Mouse (Mus musculus): ENCODE data around the gene Sdc3. TPM values are rescaled to one million over a fixed set of nuclear protein-coding genes. Genes with fewer than 3 reads are reported as not detected.

The Sdc3 gene
- total and polyA plus RNA-seq, 2 experiments from 2014 or later: 9.4 to 44.2 TPM

GRCm38 (mm10) chr4:130813958-130814357, 21.6 kb downstream of the Sdc3 start:
- 52% methylated on average over 2 of the region's 2 CpGs for WGBS
- Histone ChIP-seq H3K9me3 (replicated peaks; ENCODE audit: control insufficient read depth, low read length) (no peaks in the 10 kb centered on the region), H3K4me1 (ENCODE audit: control insufficient read depth, insufficient read depth) (no peaks in the 10 kb centered on the region), H3K27ac (ENCODE audit: low read depth) (no peak overlapping the region), H3K4me3 (ENCODE audit: low read depth, low read length) (no peak overlapping the region), H3K27me3 (ENCODE audit: control insufficient read depth, insufficient read depth, low read length) (no peaks in the 10 kb centered on the region), H3K4me2 (ENCODE audit: low read depth, low read length) (no peak overlapping the region), H3K36me3 (replicated peaks; ENCODE audit: control insufficient read depth, insufficient read depth, low read length) (no peaks in the 10 kb centered on the region), H3K9ac (replicated peaks; ENCODE audit: low read depth, low read length) (no peak overlapping the region)
- ATAC-seq (ENCODE audit: insufficient read depth, low read depth) (no peak), DNase-seq (ENCODE audit: low spot score) (no peak)
- TF ChIP-seq EP300 (IDR thresholded peaks at IDR 0.05; ENCODE audit: low read depth): no peak

GRCm38 (mm10) chr4:130814742-130815330, 22.5 kb downstream of the Sdc3 start:
- no peak for ATAC-seq (ENCODE audit: insufficient read depth, low read depth)
- no peaks in the 10 kb centered on the region for H3K4me1 ChIP-seq (ENCODE audit: control insufficient read depth, insufficient read depth)
- 60% methylated on average over 8 of the region's 8 CpGs for WGBS

GRCm38 (mm10) chr4:130815860-130816259, 23.5 kb downstream of the Sdc3 start:
- DNase-seq (ENCODE audit: low spot score) (no peak), ATAC-seq (ENCODE audit: insufficient read depth, low read depth) (no peak)
- Histone ChIP-seq H3K4me1 (ENCODE audit: control insufficient read depth, insufficient read depth) (no peaks in the 10 kb centered on the region), H3K4me3 (ENCODE audit: low read depth, low read length) (no peak overlapping the region), H3K9ac (replicated peaks; ENCODE audit: low read depth, low read length) (no peak overlapping the region), H3K36me3 (replicated peaks; ENCODE audit: control insufficient read depth, insufficient read depth, low read length) (no peaks in the 10 kb centered on the region), H3K27me3 (ENCODE audit: control insufficient read depth, insufficient read depth, low read length) (no peaks in the 10 kb centered on the region), H3K4me2 (ENCODE audit: low read depth, low read length) (no peak overlapping the region), H3K9me3 (replicated peaks; ENCODE audit: control insufficient read depth, low read length) (no peaks in the 10 kb centered on the region), H3K27ac (ENCODE audit: low read depth) (no peak overlapping the region)
- WGBS: 77% methylated on average over 8 of the region's 8 CpGs
- TF ChIP-seq CTCF (IDR thresholded peaks at IDR 0.05; ENCODE audit: low read depth) (no peak), EP300 (IDR thresholded peaks at IDR 0.05; ENCODE audit: low read depth) (no peak)

More at GRCm38 (mm10) chr4:130814742-130815330, 22.5 kb downstream of the Sdc3 start:
- Histone ChIP-seq H3K4me2 (ENCODE audit: low read depth, low read length) (no peak overlapping the region), H3K27me3 (ENCODE audit: control insufficient read depth, insufficient read depth, low read length) (no peaks in the 10 kb centered on the region), H3K27ac (ENCODE audit: low read depth) (no peak overlapping the region), H3K9ac (replicated peaks; ENCODE audit: low read depth, low read length) (no peak overlapping the region), H3K9me3 (replicated peaks; ENCODE audit: control insufficient read depth, low read length) (no peaks in the 10 kb centered on the region), H3K4me3 (ENCODE audit: low read depth, low read length) (no peak overlapping the region), H3K36me3 (replicated peaks; ENCODE audit: control insufficient read depth, insufficient read depth, low read length) (no peaks in the 10 kb centered on the region)
- DNase-seq (ENCODE audit: low spot score): no peak
- TF ChIP-seq EP300 (IDR thresholded peaks at IDR 0.05; ENCODE audit: low read depth) (no peak), CTCF (IDR thresholded peaks at IDR 0.05; ENCODE audit: low read depth) (no peak)

- Histone ChIP-seq H3K4me2 (ENCODE audit: low read depth, low read length) (no peak overlapping the region), H3K36me3 (replicated peaks; ENCODE audit: control insufficient read depth, insufficient read depth, low read length) (peaks cover 18% of the 10 kb centered on the region), H3K27me3 (ENCODE audit: control insufficient read depth, insufficient read depth, low read length) (no peaks in the 10 kb centered on the region), H3K9ac (replicated peaks; ENCODE audit: low read depth, low read length) (no peak overlapping the region), H3K4me1 (ENCODE audit: control insufficient read depth, insufficient read depth) (no peaks in the 10 kb centered on the region), H3K4me3 (ENCODE audit: low read depth, low read length) (no peak overlapping the region), H3K27ac (ENCODE audit: low read depth) (peak overlapping the region; percentile 68), H3K9me3 (replicated peaks; ENCODE audit: control insufficient read depth, low read length) (no peaks in the 10 kb centered on the region)
- TF ChIP-seq EP300 (IDR thresholded peaks at IDR 0.05; ENCODE audit: low read depth): no peak
- TF ChIP-seq CTCF (IDR thresholded peaks at IDR 0.05; ENCODE audit: low read depth): no peak
- WGBS: 82% methylated on average over 3 of the region's 3 CpGs
- ATAC-seq (ENCODE audit: insufficient read depth, low read depth): no peak
- DNase-seq (ENCODE audit: low spot score): no peak
These were observed 27.5 kb downstream of the Sdc3 start for GRCm38 (mm10) chr4:130819806-130820205.

GRCm38 (mm10) chr4:130820594-130821255, 28.4 kb downstream of the Sdc3 start:
- no peak for DNase-seq (ENCODE audit: low spot score)
- peak; percentile 62; the same call in 1 of the 2 replicates for ATAC-seq (ENCODE audit: insufficient read depth, low read depth)
- Histone ChIP-seq H3K9me3 (replicated peaks; ENCODE audit: control insufficient read depth, low read length) (no peaks in the 10 kb centered on the region), H3K4me2 (ENCODE audit: low read depth, low read length) (no peak overlapping the region), H3K9ac (replicated peaks; ENCODE audit: low read depth, low read length) (no peak overlapping the region), H3K27ac (ENCODE audit: low read depth) (peak overlapping the region; percentile 68), H3K27me3 (ENCODE audit: control insufficient read depth, insufficient read depth, low read length) (no peaks in the 10 kb centered on the region), H3K4me3 (ENCODE audit: low read depth, low read length) (no peak overlapping the region), H3K36me3 (replicated peaks; ENCODE audit: control insufficient read depth, insufficient read depth, low read length) (peaks cover 18% of the 10 kb centered on the region), H3K4me1 (ENCODE audit: control insufficient read depth, insufficient read depth) (no peaks in the 10 kb centered on the region)
- TF ChIP-seq CTCF (IDR thresholded peaks at IDR 0.05; ENCODE audit: low read depth): no peak
- TF ChIP-seq EP300 (IDR thresholded peaks at IDR 0.05; ENCODE audit: low read depth): peak; percentile 50; the same call in 1 of the 2 replicates
- WGBS: 58% methylated on average over 7 of the region's 7 CpGs
